Comparison of ENCODE assay signal across 8 mouse cellular contexts in genomic region chr1:191989994-191990393, GRCm38 (mm10). TPM values are rescaled to one million over a fixed set of nuclear protein-coding genes. Genes with fewer than 3 reads are reported as not detected.
DNase-seq lines count a peak whose midpoint lies in the region; ATAC-seq lines count a peak whose summit lies in the region.

No protein-coding gene starts in this region.

- H3K27me3 ChIP-seq in intestine, embryonic 14.5 days (replicated peaks; ENCODE audit: control insufficient read depth, insufficient read depth, low read length), result no peaks in the 10 kb centered on the region

- H3K27ac ChIP-seq in intestine, embryonic 14.5 days (ENCODE audit: low read depth), result peak overlapping the region; percentile 80

- peak; percentile 96 to 98 for DNase-seq in adrenal gland, adult (ENCODE audit: inconsistent age in 2 of 2, low spot score in 1 of 2)
- DNase-seq in embryo, embryonic 10.5 days (ENCODE audit: low spot score), result peak; percentile 99
- peak; percentile 97 for DNase-seq in gastrocnemius, postnatal 14 days
- DNase-seq in intestine, embryonic 14.5 days (ENCODE audit: low spot score), result peak; percentile 94
- DNase-seq in left cerebral cortex, postnatal 14 days (ENCODE audit: low spot score in 2 of 2), result peak; percentile 95 to 96
- DNase-seq in mesoderm, embryonic 11.5 days (ENCODE audit: low read depth, low spot score), result peak; percentile 95
- peak; percentile 95 to 96 for DNase-seq in right cerebral cortex, postnatal 36 days (ENCODE audit: low spot score in 2 of 2)
- DNase-seq in yolk sac, embryonic 10.5 days (ENCODE audit: low spot score), result peak; percentile 95

- H3K9ac ChIP-seq in intestine, embryonic 14.5 days (ENCODE audit: low read length), result peak overlapping the region; percentile 68

- ATAC-seq in intestine, embryonic 14.5 days (replicated peaks; ENCODE audit: low FRiP score, low TSS enrichment, low read depth), result peak; percentile 94

- no peaks in the 10 kb centered on the region for H3K36me3 ChIP-seq in intestine, embryonic 14.5 days (ENCODE audit: control insufficient read depth, insufficient read depth, low read length)

- H3K4me2 ChIP-seq in intestine, embryonic 14.5 days (ENCODE audit: low read length), result peak overlapping the region; percentile 82

- H3K4me1 ChIP-seq in intestine, embryonic 14.5 days (replicated peaks; ENCODE audit: control insufficient read depth, insufficient read depth, low read length), result peaks cover 5% of the 10 kb centered on the region; the same call in 1 of the 2 replicates

- no peaks in the 10 kb centered on the region for H3K9me3 ChIP-seq in intestine, embryonic 14.5 days (ENCODE audit: control insufficient read depth, low read length)

- H3K4me3 ChIP-seq in intestine, embryonic 14.5 days (ENCODE audit: low read depth, low read length), result peak overlapping the region; percentile 68

- intact Hi-C loops in gastrocnemius, postnatal 14 days (cut with DNase I; ENCODE audit: low total_unique reads), result no loop called here
- intact Hi-C loops in left cerebral cortex, postnatal 14 days (cut with DNase I), result no loop called here

- WGBS in intestine, embryonic 14.5 days, result under 1% methylated on average over 22 of the region's 22 CpGs

RNA-seq across cellular contexts. Expression of gene Rd3, which starts 12.8 kb away (rescaled TPM):
- under 1 TPM in 1 of 2 experiments, not detected in 1; 0.06 TPM for total RNA-seq in gastrocnemius, postnatal 14 days (2021)
- 0.30 and 0.31 TPM in 2 replicates for polyA plus RNA-seq in intestine, embryonic 14.5 days (2014; fragmentation: Nextera tagmentation; extraction: Ambion mirVana)
- under 1 TPM; 0.35 to 0.36 TPM for total RNA-seq in left cerebral cortex, postnatal 14 days (2021)

Comparison
In these comparisons a context has a peak if more than half of its experiments do, and no peak if none do; other contexts are left out.
1. Peak in every context shown above with its lines: DNase-seq, ATAC-seq, H3K4me3 ChIP-seq and H3K27ac ChIP-seq.